Mouse (Mus musculus) intestine, embryonic 15.5 days (tissue): ENCODE data around the gene B4gat1. TPM values are rescaled to one million over a fixed set of nuclear protein-coding genes. Genes with fewer than 3 reads are reported as not detected.
A peak's percentile ranks its signal among the peaks of the same experiment; 100 is the strongest.

Experiments used
- ATAC-seq: fragments of 200-750 bp; cut with Nextera tagmentation; 2 replicates; pipeline ENCODE4 v1.8.0; 2017; ENCODE audit warnings: moderate TSS enrichment, moderate library complexity
- H3K27ac ChIP-seq: fragments of 300-500 bp; sonication (generic); 2 replicates; pipeline ENCODE4 v1.5.1; 2015; ENCODE audit warnings: mild to moderate bottlenecking, inconsistent platforms
- H3K27me3 ChIP-seq: fragments of 300-500 bp; sonication (generic); replicated peaks from 2 replicates; pipeline ENCODE4 v1.6.1; 2015; ENCODE audit warnings: inconsistent platforms
- H3K36me3 ChIP-seq: fragments of 300-500 bp; sonication (generic); 2 replicates; pipeline ENCODE4 v1.6.1; 2015; ENCODE audit warnings: inconsistent platforms
- H3K4me1 ChIP-seq: fragments of 300-500 bp; sonication (generic); replicated peaks from 2 replicates; pipeline ENCODE4 v1.6.1; 2015; ENCODE audit warnings: inconsistent platforms
- H3K4me2 ChIP-seq: fragments of 300-500 bp; sonication (generic); replicated peaks from 2 replicates; pipeline ENCODE4 v1.6.1; 2015; ENCODE audit warnings: mild to moderate bottlenecking, inconsistent platforms
- H3K4me3 ChIP-seq: fragments of 300-500 bp; sonication (generic); replicated peaks from 2 replicates; pipeline ENCODE4 v1.5.1; 2015; ENCODE audit warnings: inconsistent platforms
- H3K9ac ChIP-seq: fragments of 300-500 bp; sonication (generic); 2 replicates; pipeline ENCODE4 v1.6.1; 2015; ENCODE audit warnings: inconsistent platforms
- H3K9me3 ChIP-seq: fragments of 300-500 bp; sonication (generic); 2 replicates; pipeline ENCODE4 v1.6.1; 2016; ENCODE audit warnings: inconsistent platforms
- WGBS: fragments of 180-500 bp; shearing (Covaris S2); methylation state at CpG from one replicate; pipeline ENCODE4 v1.1.7; 2015; 5-methylcytosine and 5-hydroxymethylcytosine counted together
- polyA plus RNA-seq: library from polyadenylated mRNA; unstranded; fragments of >200 nt; fragmentation: Nextera tagmentation; extraction: Ambion mirVana; gene quantifications from 2 replicates; pipeline ENCODE4 v1.2.1, GENCODE M21; 2015

The B4gat1 gene
- polyA plus RNA-seq, 1 experiment from 2014 or later: 36.2 TPM

- peaks cover 19% of the 10 kb centered on the region; the same call in 1 of the 2 replicates for H3K27me3 ChIP-seq
- WGBS: 48% methylated on average over 25 of the region's 25 CpGs
- no peak overlapping the region for H3K4me3 ChIP-seq
- no peak overlapping the region for H3K9ac ChIP-seq
- H3K9me3 ChIP-seq: no peaks in the 10 kb centered on the region
- peaks cover 22% of the 10 kb centered on the region for H3K4me1 ChIP-seq
- ATAC-seq: no peak
- H3K4me2 ChIP-seq: 0 out of 2 replicates have a peak overlapping the region, but pooled peaks have one; percentile 9
- no peak overlapping the region for H3K27ac ChIP-seq
- peaks cover 10% of the 10 kb centered on the region; the same call in 1 of the 2 replicates for H3K36me3 ChIP-seq
Observed at GRCm38 (mm10) chr19:5052166-5052822, 13.7 kb downstream of the B4gat1 start.

- H3K4me3 ChIP-seq: no peak overlapping the region
- no peak for ATAC-seq
- H3K27me3 ChIP-seq: peaks cover 19% of the 10 kb centered on the region; the same call in 1 of the 2 replicates
- no peak overlapping the region for H3K4me2 ChIP-seq
- H3K4me1 ChIP-seq: peaks cover 22% of the 10 kb centered on the region
- H3K27ac ChIP-seq: no peak overlapping the region
- no peaks in the 10 kb centered on the region for H3K9me3 ChIP-seq
- no peak overlapping the region for H3K9ac ChIP-seq
- WGBS: 70% methylated on average over 17 of the region's 17 CpGs
- H3K36me3 ChIP-seq: 0 out of 2 replicates have a peak, but pooled peaks cover 5% of the 10 kb centered on the region
Observed at GRCm38 (mm10) chr19:5052853-5053252, 14.2 kb downstream of the B4gat1 start.

GRCm38 (mm10) chr19:5053909-5054308 lies 15.3 kb downstream of the B4gat1 start:
- H3K27me3 ChIP-seq: peaks cover 19% of the 10 kb centered on the region; the same call in 1 of the 2 replicates
- no peak for ATAC-seq
- H3K36me3 ChIP-seq: 0 out of 2 replicates have a peak, but pooled peaks cover 5% of the 10 kb centered on the region
- no peak overlapping the region for H3K4me3 ChIP-seq
- 20% methylated on average over 9 of the region's 9 CpGs for WGBS
- peaks cover 28% of the 10 kb centered on the region for H3K4me1 ChIP-seq
- H3K9ac ChIP-seq: no peak overlapping the region
- no peak overlapping the region for H3K4me2 ChIP-seq
- H3K27ac ChIP-seq: no peak overlapping the region
- no peaks in the 10 kb centered on the region for H3K9me3 ChIP-seq

GRCm38 (mm10) chr19:5056251-5056650 lies 17.6 kb downstream of the B4gat1 start:
- WGBS: 13% methylated on average over 6 of the region's 6 CpGs
- Histone ChIP-seq H3K27me3 (peaks cover 19% of the 10 kb centered on the region; the same call in 1 of the 2 replicates), H3K9ac (no peak overlapping the region), H3K4me1 (peaks cover 39% of the 10 kb centered on the region), H3K4me2 (peak overlapping the region; percentile 4; the same call in 1 of the 2 replicates), H3K36me3 (no peaks in the 10 kb centered on the region), H3K9me3 (no peaks in the 10 kb centered on the region), H3K4me3 (no peak overlapping the region), H3K27ac (0 out of 2 replicates have a peak overlapping the region, but pooled peaks have one; percentile 9)
- peak; percentile 16; the same call in 1 of the 2 replicates for ATAC-seq

GRCm38 (mm10) chr19:5057876-5058775 lies 19.5 kb downstream of the B4gat1 start:
- ATAC-seq: no peak
- H3K4me1 ChIP-seq: peaks cover 38% of the 10 kb centered on the region
- WGBS: 25% methylated on average over 16 of the region's 16 CpGs

GRCm38 (mm10) chr19:5058801-5059771 lies 20.5 kb downstream of the B4gat1 start:
- Histone ChIP-seq H3K27me3 (0 out of 2 replicates have a peak, but pooled peaks cover 5% of the 10 kb centered on the region), H3K4me3 (no peak overlapping the region), H3K9me3 (no peaks in the 10 kb centered on the region), H3K27ac (peak overlapping the region; percentile 71), H3K4me2 (peak overlapping the region; percentile 22), H3K9ac (0 out of 2 replicates have a peak overlapping the region, but pooled peaks have one; percentile 3), H3K4me1 (peaks cover 38% of the 10 kb centered on the region), H3K36me3 (no peaks in the 10 kb centered on the region)
- ATAC-seq: peak; percentile 51
- WGBS: 14% methylated on average over 10 of the region's 10 CpGs

More at GRCm38 (mm10) chr19:5057876-5058775, 19.5 kb downstream of the B4gat1 start:
- Histone ChIP-seq H3K9ac (no peak overlapping the region), H3K27me3 (peaks cover 10% of the 10 kb centered on the region; the same call in 1 of the 2 replicates), H3K9me3 (no peaks in the 10 kb centered on the region), H3K27ac (peak overlapping the region; percentile 71), H3K36me3 (no peaks in the 10 kb centered on the region), H3K4me2 (peak overlapping the region; percentile 22; the same call in 1 of the 2 replicates), H3K4me3 (no peak overlapping the region)

- H3K4me2 ChIP-seq: no peak overlapping the region
- H3K4me1 ChIP-seq: peaks cover 44% of the 10 kb centered on the region
- H3K27me3 ChIP-seq: no peaks in the 10 kb centered on the region
- ATAC-seq: peak; percentile 18
- WGBS: 29% methylated on average over 5 of the region's 5 CpGs
- H3K36me3 ChIP-seq: no peaks in the 10 kb centered on the region
- no peaks in the 10 kb centered on the region for H3K9me3 ChIP-seq
- H3K9ac ChIP-seq: 0 out of 2 replicates have a peak overlapping the region, but pooled peaks have one; percentile 3
- peak overlapping the region; percentile 71 for H3K27ac ChIP-seq
- no peak overlapping the region for H3K4me3 ChIP-seq
Observed at GRCm38 (mm10) chr19:5060365-5061330, 22.0 kb downstream of the B4gat1 start.

GRCm38 (mm10) chr19:5062041-5062440 lies 23.4 kb downstream of the B4gat1 start:
- H3K27me3 ChIP-seq: no peaks in the 10 kb centered on the region
- no peak for ATAC-seq
- H3K27ac ChIP-seq: no peak overlapping the region
- no peaks in the 10 kb centered on the region for H3K9me3 ChIP-seq
- no peak overlapping the region for H3K9ac ChIP-seq
- no peak overlapping the region for H3K4me3 ChIP-seq
- peaks cover 40% of the 10 kb centered on the region for H3K4me1 ChIP-seq
- no peak overlapping the region for H3K4me2 ChIP-seq
- H3K36me3 ChIP-seq: no peaks in the 10 kb centered on the region
- WGBS: 87% methylated on average over 5 of the region's 5 CpGs

- Histone ChIP-seq H3K4me1 (peaks cover 43% of the 10 kb centered on the region), H3K9me3 (no peaks in the 10 kb centered on the region), H3K4me2 (no peak overlapping the region), H3K27ac (no peak overlapping the region), H3K27me3 (no peaks in the 10 kb centered on the region), H3K36me3 (no peaks in the 10 kb centered on the region), H3K4me3 (no peak overlapping the region), H3K9ac (no peak overlapping the region)
- WGBS: 64% methylated on average over 6 of the region's 6 CpGs
- no peak for ATAC-seq
Observed at GRCm38 (mm10) chr19:5062446-5062845, 23.8 kb downstream of the B4gat1 start.

GRCm38 (mm10) chr19:5065104-5065503 lies 26.5 kb downstream of the B4gat1 start:
- Histone ChIP-seq H3K27me3 (peaks cover 19% of the 10 kb centered on the region), H3K4me3 (no peak overlapping the region), H3K9me3 (no peaks in the 10 kb centered on the region), H3K27ac (peak overlapping the region; percentile 15; the same call in 1 of the 2 replicates), H3K36me3 (no peaks in the 10 kb centered on the region), H3K4me2 (no peak overlapping the region), H3K4me1 (peaks cover 51% of the 10 kb centered on the region), H3K9ac (no peak overlapping the region)
- no peak for ATAC-seq
- WGBS: 34% methylated on average over 7 of the region's 7 CpGs
